Mouse (Mus musculus): ENCODE measurements around the gene Zc3h12a. TPM values are rescaled to one million over a fixed set of nuclear protein-coding genes. Genes with fewer than 3 reads are reported as not detected.

The Zc3h12a gene
- polyA plus RNA-seq, 1 experiment from 2014 or later: 5.7 TPM

DNA sequence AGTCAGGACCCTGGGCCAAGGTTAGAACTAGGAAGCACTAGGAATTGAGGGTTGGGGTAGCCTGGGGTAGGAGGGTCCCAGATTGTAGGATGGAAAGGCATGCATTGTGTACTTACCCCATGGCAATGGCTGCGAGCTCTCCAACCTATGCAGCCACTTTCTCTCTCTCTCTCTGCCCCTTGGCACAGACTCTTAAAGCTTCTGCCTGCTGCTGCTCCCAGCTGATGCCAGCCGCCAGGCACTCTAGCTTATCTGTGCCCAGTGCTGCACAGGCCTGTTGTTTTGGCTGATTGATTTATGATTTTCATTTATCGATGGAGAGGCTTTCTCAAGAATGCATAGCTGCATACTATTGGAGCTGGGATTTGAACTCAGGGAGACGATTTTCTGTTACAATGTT lies 20.3 kb upstream of the Zc3h12a start:
- ChIA-PET POLR2A (no interaction called here), CTCF (interaction anchor here (1.1 to 1.6 kb wide), 3 partner anchors 9 to 33 kb away, joined by 3 read pairs; no protein-coding TSS in a partner anchor)
- ATAC-seq: no peak
- in situ Hi-C loops (cut with MboI; ENCODE audit: low pct_unique_long_range_greater_than_20kb): no loop called here
- DNase-seq (ENCODE audit: low read depth, low spot score): no peak
- TF ChIP-seq CTCF (IDR thresholded peaks at IDR 0.05): no peak
- H3K27me3 ChIP-seq: peaks cover 20% of the 10 kb centered on the region

DNA sequence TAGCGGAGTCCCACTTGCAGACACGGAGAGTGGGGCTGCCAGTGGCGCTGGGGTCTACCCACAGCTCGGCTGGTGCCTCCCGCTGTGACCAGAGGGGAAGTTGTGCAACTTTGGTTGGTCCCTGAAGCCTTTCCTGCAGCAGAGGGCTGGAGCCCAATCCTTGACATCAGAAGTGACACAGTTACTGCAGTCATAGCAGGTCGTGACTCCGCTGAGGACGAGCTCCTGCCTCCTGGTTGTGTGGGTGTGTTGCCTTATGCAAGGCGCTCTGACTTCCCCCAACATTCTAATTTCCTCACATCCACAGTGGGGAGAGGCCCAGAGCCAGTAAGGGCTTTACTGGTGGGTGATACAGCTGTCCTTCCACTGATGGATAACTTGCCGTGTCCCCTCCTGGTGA lies 17.6 kb upstream of the Zc3h12a start:
- POLR2A ChIA-PET: interaction anchor here (0.5 kb wide), 1 partner anchor 535 kb away, joined by 3 read pairs; no protein-coding TSS in a partner anchor
- H3K27me3 ChIP-seq: peaks cover 10% of the 10 kb centered on the region
- ATAC-seq (no peak), DNase-seq (ENCODE audit: low read depth, low spot score) (no peak)
- TF ChIP-seq CTCF (IDR thresholded peaks at IDR 0.05): no peak
- CTCF ChIA-PET: no interaction called here
- in situ Hi-C loops (cut with MboI; ENCODE audit: low pct_unique_long_range_greater_than_20kb): no loop called here

DNA sequence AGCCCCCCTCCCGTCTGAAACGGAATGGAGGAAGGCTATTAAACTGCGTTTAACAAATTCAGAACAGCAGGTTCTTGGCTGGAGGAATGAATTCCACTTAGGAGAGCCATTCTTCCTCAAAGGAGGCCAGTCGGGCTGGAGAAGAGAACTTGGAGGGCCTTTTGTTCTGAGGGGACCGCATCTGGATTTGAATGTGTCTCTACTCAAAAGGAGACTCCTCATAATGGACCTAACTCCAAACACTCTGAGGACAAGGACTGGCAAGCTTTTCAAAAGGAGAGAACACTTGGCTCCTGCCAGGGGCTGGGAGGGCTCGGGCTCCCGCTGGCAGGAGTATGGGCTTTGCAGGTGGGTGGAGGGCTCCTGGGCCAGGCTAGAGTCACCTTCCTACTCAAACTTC lies 17.0 kb upstream of the Zc3h12a start:
- TF ChIP-seq CTCF (IDR thresholded peaks at IDR 0.05): no peak
- POLR2A ChIA-PET: interaction anchor here (0.5 kb wide), 1 partner anchor 536 kb away, joined by 3 read pairs; no protein-coding TSS in a partner anchor

DNA sequence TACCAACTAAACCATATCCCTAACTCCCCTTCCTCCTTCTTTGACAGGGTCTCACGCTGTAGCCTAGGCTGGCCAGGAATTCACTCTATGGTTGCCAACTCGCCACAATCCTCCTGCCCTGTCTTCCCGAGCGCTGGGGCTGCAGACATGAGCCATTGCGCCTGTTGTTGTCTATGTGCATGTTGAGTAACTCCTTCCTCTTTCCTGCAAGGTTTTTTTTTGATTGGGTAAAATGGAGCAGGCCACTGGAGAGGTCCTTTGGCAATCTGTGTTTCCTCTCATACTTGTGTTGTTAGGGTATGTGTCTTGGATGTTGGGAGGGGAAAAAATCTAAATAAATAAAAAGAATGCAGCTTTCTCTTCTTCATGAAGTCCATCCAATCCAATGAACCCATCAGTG lies 16.6 kb upstream of the Zc3h12a start:
- DNase-seq (ENCODE audit: low read depth, low spot score): no peak
- ATAC-seq: no peak
- no peak for TF ChIP-seq CTCF (IDR thresholded peaks at IDR 0.05)
- in situ Hi-C loops (cut with MboI; ENCODE audit: low pct_unique_long_range_greater_than_20kb): no loop called here
- CTCF ChIA-PET: no interaction called here
- POLR2A ChIA-PET: no interaction called here
- H3K27me3 ChIP-seq: peaks cover 6% of the 10 kb centered on the region

More for the DNA sequence above, 17.0 kb upstream of the Zc3h12a start:
- H3K27me3 ChIP-seq: peaks cover 10% of the 10 kb centered on the region
- CTCF ChIA-PET: no interaction called here
- DNase-seq (ENCODE audit: low read depth, low spot score): no peak
- no peak for ATAC-seq
- in situ Hi-C loops (cut with MboI; ENCODE audit: low pct_unique_long_range_greater_than_20kb): no loop called here

DNA sequence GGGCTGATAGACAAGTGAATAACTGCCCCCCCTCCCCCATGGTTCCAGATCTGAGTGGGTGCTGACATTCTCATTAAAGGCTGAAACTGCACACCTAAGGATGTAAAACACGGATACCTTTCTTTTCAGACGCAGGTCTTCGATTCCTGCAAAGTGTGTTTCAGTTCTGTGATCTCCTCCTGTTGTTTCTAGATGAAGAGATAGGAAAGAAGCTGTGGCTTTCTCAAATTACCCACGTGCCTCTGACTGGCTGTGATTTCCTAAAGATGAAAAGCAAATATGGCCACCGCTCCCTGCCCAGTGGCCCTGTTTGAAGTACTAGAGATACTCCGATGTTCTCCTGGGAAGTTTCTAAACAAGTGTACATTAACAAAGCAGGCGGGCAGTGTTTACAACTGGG lies 10.7 kb upstream of the Zc3h12a start:
- CTCF ChIA-PET: no interaction called here
- POLR2A ChIA-PET: no interaction called here
- DNase-seq (ENCODE audit: low read depth, low spot score): no peak
- in situ Hi-C loops (cut with MboI; ENCODE audit: low pct_unique_long_range_greater_than_20kb): no loop called here
- peaks cover 5% of the 10 kb centered on the region for H3K27me3 ChIP-seq
- no peak for TF ChIP-seq CTCF (IDR thresholded peaks at IDR 0.05)
- no peak for ATAC-seq

DNA sequence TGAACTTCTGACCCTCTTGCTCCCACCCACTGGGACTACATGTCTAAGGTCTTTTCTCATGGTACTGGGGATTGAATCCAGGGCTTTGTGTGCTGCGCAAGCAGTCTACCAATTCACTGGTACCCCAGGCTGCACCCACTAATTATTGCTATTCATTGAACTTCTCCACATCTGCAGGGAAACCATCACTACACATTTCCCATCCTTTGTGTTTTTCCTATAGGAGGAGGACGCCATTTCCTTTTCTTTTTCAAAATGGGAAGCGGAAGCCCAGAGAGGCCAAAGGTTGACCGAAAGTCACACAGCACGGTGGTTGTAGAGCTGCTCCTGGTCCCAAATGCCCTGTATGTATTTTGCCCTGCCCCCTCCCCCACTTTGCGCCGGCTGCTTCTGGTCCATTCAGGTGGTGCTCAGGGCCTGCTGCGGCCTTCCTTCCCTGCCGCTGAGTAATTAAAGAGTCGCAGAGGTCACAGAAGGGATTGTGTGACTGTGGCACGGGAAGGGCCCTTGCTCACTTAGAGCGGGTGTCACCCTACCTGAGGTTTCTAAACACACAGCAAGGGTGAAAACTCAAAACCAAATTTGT lies 8.8 kb upstream of the Zc3h12a start:
- ATAC-seq (no peak), DNase-seq (ENCODE audit: low read depth, low spot score) (no peak)
- ChIA-PET POLR2A (no interaction called here), CTCF (no interaction called here)
- H3K27me3 ChIP-seq: no peaks in the 10 kb centered on the region
- in situ Hi-C loops (cut with MboI; ENCODE audit: low pct_unique_long_range_greater_than_20kb): no loop called here
- TF ChIP-seq CTCF (IDR thresholded peaks at IDR 0.05): no peak

DNA sequence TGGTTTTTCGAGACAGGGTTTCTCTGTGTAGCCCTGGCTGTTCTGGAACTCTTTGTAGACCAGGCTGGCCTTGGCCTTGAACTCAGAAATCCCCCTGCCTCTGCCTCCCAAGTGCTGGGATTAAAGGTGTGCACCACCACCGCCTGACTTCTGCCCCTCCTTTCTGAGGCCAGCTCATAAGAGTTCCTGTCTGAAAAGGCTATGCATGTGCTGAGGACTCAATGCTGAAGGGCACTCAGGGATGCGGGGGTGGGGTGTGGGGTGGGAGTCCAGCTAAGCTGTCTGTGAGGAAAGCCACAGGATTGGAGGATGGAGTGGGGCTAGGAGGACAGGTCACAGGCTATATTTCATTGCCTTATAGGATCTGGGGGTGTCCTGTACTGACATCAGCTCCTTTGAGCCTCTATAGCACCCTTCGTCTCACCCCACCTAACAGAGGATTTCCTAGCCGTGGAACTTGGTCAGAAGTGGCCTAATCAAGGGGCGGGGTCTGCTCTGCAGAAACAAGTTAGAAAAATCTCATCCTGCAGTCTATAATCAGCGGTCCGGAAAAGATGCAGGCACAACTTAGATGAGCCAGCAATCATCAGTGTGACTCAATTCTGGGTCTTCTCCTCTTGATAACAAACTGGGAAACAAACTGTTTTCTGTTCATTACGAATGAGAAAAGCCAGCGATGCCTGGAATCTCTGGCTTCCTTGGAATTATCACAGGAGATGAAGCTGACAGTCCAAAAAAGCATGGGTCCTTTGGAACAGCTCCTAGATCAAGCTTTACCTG lies 7.6 kb upstream of the Zc3h12a start:
- TF ChIP-seq CTCF (IDR thresholded peaks at IDR 0.05): no peak
- ChIA-PET CTCF (no interaction called here), POLR2A (no interaction called here)
- H3K27me3 ChIP-seq: no peaks in the 10 kb centered on the region
- ATAC-seq (no peak), DNase-seq (ENCODE audit: low read depth, low spot score) (no peak)
- in situ Hi-C loops (cut with MboI; ENCODE audit: low pct_unique_long_range_greater_than_20kb): no loop called here

DNA sequence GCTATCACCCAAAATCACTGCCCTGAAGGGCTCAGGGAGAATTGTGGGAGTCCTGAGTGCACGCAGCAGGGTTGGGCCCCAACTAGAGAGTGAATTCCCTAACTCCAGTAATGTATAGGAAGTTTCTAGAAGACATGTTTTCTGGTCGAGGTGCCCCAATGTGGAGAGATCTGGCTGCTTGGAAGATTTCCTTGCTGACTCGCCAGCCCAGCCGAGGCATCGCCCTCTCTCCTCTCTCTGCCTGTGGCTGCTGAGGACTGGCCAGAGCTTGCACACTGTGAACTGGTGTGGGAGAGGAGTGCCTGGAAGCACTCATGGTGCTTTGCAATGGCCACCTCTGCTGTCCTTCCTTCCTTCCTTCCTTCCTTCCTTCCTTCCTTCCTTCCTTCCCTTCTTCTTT lies 7.0 kb upstream of the Zc3h12a start:
- H3K27me3 ChIP-seq: no peaks in the 10 kb centered on the region
- CTCF ChIA-PET: no interaction called here
- no peak for ATAC-seq
- in situ Hi-C loops (cut with MboI; ENCODE audit: low pct_unique_long_range_greater_than_20kb): no loop called here
- POLR2A ChIA-PET: no interaction called here
- TF ChIP-seq CTCF (IDR thresholded peaks at IDR 0.05): no peak
- DNase-seq (ENCODE audit: low read depth, low spot score): no peak

DNA sequence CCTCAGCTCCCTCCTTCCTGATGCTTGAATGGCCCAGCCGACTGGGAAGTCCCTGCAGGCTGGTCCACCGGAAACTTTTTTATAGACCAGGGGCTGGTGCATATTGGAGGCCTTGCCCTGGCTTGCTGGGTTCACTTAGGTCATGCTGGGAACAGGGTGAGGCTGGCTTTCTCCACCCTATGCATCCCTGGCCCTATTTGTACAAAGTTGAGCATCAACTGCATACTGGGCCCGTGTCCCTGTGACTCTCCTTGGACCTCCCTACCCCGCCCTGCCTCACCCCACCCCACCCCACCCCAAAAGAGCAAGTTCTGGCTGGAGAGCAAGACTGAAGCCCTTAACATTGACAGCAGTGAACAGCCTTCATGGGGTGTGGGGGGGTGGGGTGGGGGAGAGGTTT lies 6.6 kb upstream of the Zc3h12a start:
- no peaks in the 10 kb centered on the region for H3K27me3 ChIP-seq
- no peak for TF ChIP-seq CTCF (IDR thresholded peaks at IDR 0.05)
- ChIA-PET POLR2A (no interaction called here), CTCF (no interaction called here)
- DNase-seq (ENCODE audit: low read depth, low spot score): no peak
- no peak for ATAC-seq
- in situ Hi-C loops (cut with MboI; ENCODE audit: low pct_unique_long_range_greater_than_20kb): no loop called here

DNA sequence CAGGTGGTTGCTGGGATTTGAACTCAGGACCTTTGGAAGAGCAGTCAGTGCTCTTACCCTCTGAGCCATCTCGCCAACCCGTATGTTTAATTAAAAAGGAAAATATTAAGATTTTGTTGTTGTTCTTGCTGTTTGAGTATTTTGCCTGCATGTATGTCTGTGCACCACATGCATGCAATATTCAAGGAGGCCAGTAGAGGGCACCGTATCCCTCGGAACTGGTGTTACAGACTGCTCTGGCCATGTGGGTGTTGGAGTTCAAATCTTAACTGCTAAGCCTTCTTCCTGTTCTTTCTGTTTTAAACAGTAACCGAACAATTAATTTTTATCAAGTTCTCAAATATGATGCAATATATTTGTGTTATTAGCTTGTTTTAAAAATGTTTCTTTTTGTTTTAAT lies 4.8 kb upstream of the Zc3h12a start:
- in situ Hi-C loops (cut with MboI; ENCODE audit: low pct_unique_long_range_greater_than_20kb): no loop called here
- ChIA-PET CTCF (interaction anchor here (1.0 kb wide), 1 partner anchor 18 kb away, joined by 3 read pairs; no protein-coding TSS in a partner anchor), POLR2A (no interaction called here)
- DNase-seq (ENCODE audit: low read depth, low spot score) (no peak), ATAC-seq (no peak)
- TF ChIP-seq CTCF (IDR thresholded peaks at IDR 0.05): no peak
- H3K27me3 ChIP-seq: no peaks in the 10 kb centered on the region

DNA sequence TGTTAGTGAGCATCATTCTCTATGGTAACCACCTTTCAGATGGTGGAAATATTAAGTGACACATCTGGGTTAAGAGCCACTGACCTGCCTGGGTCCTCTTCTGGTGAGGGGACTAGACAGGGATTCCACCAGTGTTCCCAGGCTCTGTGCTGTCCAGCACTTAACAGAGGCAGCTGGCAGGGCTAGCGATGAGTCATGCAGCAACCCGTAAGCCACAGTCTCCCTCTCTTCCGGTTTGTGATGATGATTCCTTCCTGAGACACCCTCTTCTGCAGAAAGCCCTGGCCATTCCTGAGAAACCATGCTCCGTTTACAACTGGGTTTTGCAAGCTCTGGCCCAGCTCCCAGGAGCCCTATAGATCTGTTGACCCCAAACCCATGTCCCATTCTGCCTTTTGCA lies 3.9 kb upstream of the Zc3h12a start:
- ChIA-PET CTCF (interaction anchor here (1.0 kb wide), 1 partner anchor 16 kb away, joined by 3 read pairs; no protein-coding TSS in a partner anchor), POLR2A (no interaction called here)
- H3K27me3 ChIP-seq: no peaks in the 10 kb centered on the region
- in situ Hi-C loops (cut with MboI; ENCODE audit: low pct_unique_long_range_greater_than_20kb): no loop called here
- ATAC-seq (peak; percentile 49), DNase-seq (ENCODE audit: low read depth, low spot score) (no peak)
- no peak for TF ChIP-seq CTCF (IDR thresholded peaks at IDR 0.05)
